Mouse (Mus musculus): ENCODE measurements around the gene Ackr2. TPM values are rescaled to one million over a fixed set of nuclear protein-coding genes. Genes with fewer than 3 reads are reported as not detected.

The Ackr2 gene
- polyA plus RNA-seq, 1 experiment from 2014 or later: 1.3 TPM

- Histone ChIP-seq H3K9me3 (no peaks in the 10 kb centered on the region), H3K27ac (no peak overlapping the region), H3K27me3 (no peaks in the 10 kb centered on the region), H3K4me3 (no peak overlapping the region), H3K36me3 (no peaks in the 10 kb centered on the region), H3K4me1 (peaks cover 25% of the 10 kb centered on the region), H3K9ac (no peak overlapping the region), H3K4me2 (no peak overlapping the region)
- ATAC-seq (ENCODE audit: borderline replicate concordance, extremely low read depth, low FRiP score, low TSS enrichment): no peak
- 46% methylated on average over 4 of the region's 4 CpGs for WGBS
Observed at GRCm38 (mm10) chr9:121948431-121948830, 50.3 kb downstream of the Ackr2 start.

DNA sequence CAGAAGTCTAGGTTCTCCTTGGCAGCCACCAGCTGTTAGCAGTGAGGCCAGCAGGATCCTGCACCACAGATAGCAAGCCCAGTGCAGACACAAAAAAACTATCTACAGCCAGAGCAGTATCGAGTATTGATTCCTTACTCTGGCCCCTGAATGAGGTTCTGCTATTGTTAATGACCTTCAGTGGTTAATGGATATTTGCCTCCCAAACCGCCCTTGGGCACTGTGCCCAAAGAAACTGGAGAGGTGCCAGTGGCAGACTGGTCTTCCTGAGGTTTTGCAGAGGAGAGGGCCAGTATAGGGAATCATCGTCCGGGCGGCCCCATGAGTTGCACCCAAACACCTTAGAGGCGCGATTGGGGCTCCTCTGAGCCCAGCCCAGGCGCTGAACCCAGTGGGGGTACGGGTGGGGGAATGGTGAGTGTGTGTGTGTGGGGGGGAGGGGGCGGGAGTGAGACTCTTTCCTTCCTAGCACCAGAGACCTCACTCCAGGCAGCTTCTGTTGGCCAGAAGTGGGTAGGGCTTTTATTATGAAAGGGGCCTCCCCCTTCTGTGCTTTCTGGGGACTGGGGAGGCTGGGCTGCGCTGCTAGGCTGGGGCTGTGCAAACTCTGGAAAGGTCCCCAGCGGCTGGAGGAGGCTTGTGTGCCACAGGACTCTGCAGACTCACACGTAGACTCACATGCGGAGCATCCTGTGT, 52.4 kb downstream of the Ackr2 start, which contains the start of gene Fam198a:
TSS of gene Fam198a (plus strand) at position 571 of the 696 bp plus-strand sequence.
- peaks cover 25% of the 10 kb centered on the region for H3K4me1 ChIP-seq
- peak; percentile 93 for ATAC-seq (ENCODE audit: borderline replicate concordance, extremely low read depth, low FRiP score, low TSS enrichment)
- H3K27me3 ChIP-seq: no peaks in the 10 kb centered on the region
- no peaks in the 10 kb centered on the region for H3K9me3 ChIP-seq
- WGBS: 2% methylated on average over 14 of the region's 14 CpGs
- peak within 1 kb of the TSS; percentile 47 for H3K9ac ChIP-seq
- peak within 1 kb of the TSS; percentile 85 for H3K27ac ChIP-seq
- peak within 1 kb of the TSS; percentile 72 for H3K4me2 ChIP-seq
- H3K36me3 ChIP-seq: no peaks in the 10 kb centered on the region
- H3K4me3 ChIP-seq: peak within 1 kb of the TSS; percentile 38

DNA sequence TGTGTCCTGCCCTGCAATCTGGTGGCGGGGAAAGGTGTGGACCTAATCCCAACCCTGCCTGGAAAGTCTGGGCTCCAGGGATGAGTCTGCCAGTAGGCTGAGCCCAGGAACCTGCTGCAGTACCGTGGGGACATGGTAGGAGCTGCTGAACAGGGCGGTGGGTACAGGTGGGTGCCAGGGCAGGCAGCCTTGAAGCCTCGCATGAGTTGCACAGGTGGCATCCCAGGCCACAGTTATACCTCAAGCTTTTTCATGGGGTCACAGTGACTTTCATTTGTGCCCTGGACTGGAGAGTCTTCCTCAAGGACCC, 52.9 kb downstream of the Ackr2 start:
- Histone ChIP-seq H3K4me1 (peaks cover 25% of the 10 kb centered on the region), H3K4me3 (peak overlapping the region; percentile 38), H3K9me3 (no peaks in the 10 kb centered on the region), H3K27me3 (no peaks in the 10 kb centered on the region), H3K4me2 (peak overlapping the region; percentile 72), H3K9ac (peak overlapping the region; percentile 47), H3K36me3 (no peaks in the 10 kb centered on the region), H3K27ac (peak overlapping the region; percentile 85)
- WGBS: 26% methylated on average over 4 of the region's 4 CpGs
- ATAC-seq (ENCODE audit: borderline replicate concordance, extremely low read depth, low FRiP score, low TSS enrichment): peak; percentile 56

DNA sequence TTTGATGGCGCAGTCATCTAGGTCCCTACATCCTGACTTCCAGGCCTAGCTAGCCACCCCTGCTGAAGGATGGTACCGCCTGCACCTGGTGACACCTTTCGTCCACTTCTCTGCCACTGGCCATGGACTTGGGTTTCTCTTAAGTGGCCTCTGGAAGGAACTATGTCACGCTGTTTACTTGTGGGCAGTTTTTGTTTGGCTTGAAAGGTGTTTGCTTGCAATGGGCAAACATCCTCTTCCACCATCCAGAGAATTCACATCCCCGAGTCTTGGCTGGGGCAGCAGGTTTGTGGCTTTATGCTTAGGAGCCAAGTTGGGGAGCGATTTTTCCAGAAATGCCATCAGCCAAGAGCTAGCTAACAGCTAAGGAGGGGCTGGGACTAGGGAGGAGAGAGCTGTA, 54.4 kb downstream of the Ackr2 start:
- H3K4me2 ChIP-seq: no peak overlapping the region
- WGBS: 81% methylated on average over 6 of the region's 6 CpGs
- no peak overlapping the region for H3K4me3 ChIP-seq
- H3K36me3 ChIP-seq: no peaks in the 10 kb centered on the region
- ATAC-seq (ENCODE audit: borderline replicate concordance, extremely low read depth, low FRiP score, low TSS enrichment): no peak
- no peaks in the 10 kb centered on the region for H3K27me3 ChIP-seq
- H3K27ac ChIP-seq: no peak overlapping the region
- H3K9ac ChIP-seq: no peak overlapping the region
- H3K9me3 ChIP-seq: no peaks in the 10 kb centered on the region
- peaks cover 25% of the 10 kb centered on the region for H3K4me1 ChIP-seq

DNA sequence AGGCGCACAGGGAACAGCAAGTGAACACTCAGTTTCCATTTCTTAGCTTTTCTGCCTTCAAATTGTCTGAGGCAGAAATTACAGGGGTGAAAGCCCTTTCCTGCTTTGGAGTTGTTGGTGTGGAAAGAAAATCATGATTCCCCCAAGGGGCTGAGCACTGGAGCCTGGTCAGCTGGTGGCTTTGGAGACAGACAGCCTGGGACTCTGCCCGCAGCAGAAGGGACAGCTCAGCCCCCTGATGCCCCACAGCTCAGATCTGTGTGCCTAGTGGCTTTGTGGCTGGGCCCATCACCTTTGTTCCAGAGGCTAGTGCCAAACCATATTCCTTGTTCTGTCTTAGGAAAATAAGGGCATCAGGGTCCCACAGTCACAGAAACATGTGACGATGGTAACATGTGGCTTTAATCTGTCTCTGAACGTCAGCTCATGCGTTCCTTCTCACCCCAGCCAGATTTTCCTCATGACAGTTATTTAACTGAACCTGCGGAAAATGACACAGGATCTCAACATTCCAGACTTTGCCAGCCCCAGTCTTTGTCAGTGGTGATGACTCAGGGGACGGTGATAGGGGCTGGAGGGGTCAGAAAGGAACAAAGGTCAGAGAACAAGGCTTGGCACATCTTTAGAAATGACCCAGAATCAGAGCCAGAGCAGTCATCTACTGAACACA, 61.9 kb downstream of the Ackr2 start:
- H3K4me1 ChIP-seq: no peaks in the 10 kb centered on the region
- no peak for ATAC-seq (ENCODE audit: borderline replicate concordance, extremely low read depth, low FRiP score, low TSS enrichment)
- WGBS: 43% methylated on average over 7 of the region's 7 CpGs

More for the DNA sequence above, 61.9 kb downstream of the Ackr2 start:
- Histone ChIP-seq H3K4me2 (no peak overlapping the region), H3K9ac (no peak overlapping the region), H3K27me3 (no peaks in the 10 kb centered on the region), H3K27ac (no peak overlapping the region), H3K4me3 (no peak overlapping the region), H3K36me3 (no peaks in the 10 kb centered on the region), H3K9me3 (no peaks in the 10 kb centered on the region)

Other genes starting within 250 kb of the Ackr2 start
- 9.8 and 10.3 TPM in 2 replicates for gene Sec22c, start 192.9 kb upstream of the Ackr2 start, polyA plus RNA-seq (2015; fragmentation: Nextera tagmentation; extraction: Ambion mirVana)
- 96.0 and 101 TPM in 2 replicates for gene Ss18l2, start 188.0 kb upstream of the Ackr2 start, polyA plus RNA-seq (2015; fragmentation: Nextera tagmentation; extraction: Ambion mirVana)
- gene Nktr, start 179.2 kb upstream of the Ackr2 start, polyA plus RNA-seq (2015; fragmentation: Nextera tagmentation; extraction: Ambion mirVana): 57.5 and 60.4 TPM in 2 replicates
- 16.7 and 17.7 TPM in 2 replicates for gene Zfp651, start 139.0 kb upstream of the Ackr2 start, polyA plus RNA-seq (2015; fragmentation: Nextera tagmentation; extraction: Ambion mirVana)
- 0.47 and 0.49 TPM in 2 replicates for gene Klhl40, start 120.7 kb upstream of the Ackr2 start, polyA plus RNA-seq (2015; fragmentation: Nextera tagmentation; extraction: Ambion mirVana)
- gene Hhatl, start 105.8 kb upstream of the Ackr2 start, polyA plus RNA-seq (2015; fragmentation: Nextera tagmentation; extraction: Ambion mirVana): 0.96 and 1.8 TPM in 2 replicates
- gene Ccdc13, start 58.9 kb upstream of the Ackr2 start, polyA plus RNA-seq (2015; fragmentation: Nextera tagmentation; extraction: Ambion mirVana): 1.2 TPM in 2 replicates
- gene Higd1a, start 40.0 kb upstream of the Ackr2 start, polyA plus RNA-seq (2015; fragmentation: Nextera tagmentation; extraction: Ambion mirVana): 155 and 175 TPM in 2 replicates
- gene Cyp8b1, start 17.9 kb downstream of the Ackr2 start, polyA plus RNA-seq (2015; fragmentation: Nextera tagmentation; extraction: Ambion mirVana): not detected in 2 replicates
- 2.2 and 2.5 TPM in 2 replicates for gene Fam198a, start 52.6 kb downstream of the Ackr2 start, polyA plus RNA-seq (2015; fragmentation: Nextera tagmentation; extraction: Ambion mirVana)
- gene Pomgnt2, start 98.8 kb downstream of the Ackr2 start, polyA plus RNA-seq (2015; fragmentation: Nextera tagmentation; extraction: Ambion mirVana): 13.0 and 13.5 TPM in 2 replicates
- gene Snrk, start 218.9 kb downstream of the Ackr2 start, polyA plus RNA-seq (2015; fragmentation: Nextera tagmentation; extraction: Ambion mirVana): 81.2 and 83.3 TPM in 2 replicates

All from lung, embryonic 15.5 days (tissue).